Mouse (Mus musculus) gastrocnemius, postnatal 36 days (tissue): ENCODE results near the gene Dgat2. TPM values are rescaled to one million over a fixed set of nuclear protein-coding genes. Genes with fewer than 3 reads are reported as not detected.

Source experiments
- DNase-seq, 2 experiments: peaks; one replicate each; pipeline ENCODE4 v3.0.0; 2022
- intact Hi-C: fragments of 180-260 bp; cut with DNase I; formaldehyde crosslinking; loops from one replicate; pipeline ENCODE4 v1.15.1; 2025
- total RNA-seq, 2 experiments: library from RNA; stranded (reverse); gene quantifications; 2 replicates each; pipeline ENCODE4 v1.2.3; 2021

Dgat2 gene
- total RNA-seq, 2 experiments from 2014 or later: 44.6 to 70.1 TPM

DNA sequence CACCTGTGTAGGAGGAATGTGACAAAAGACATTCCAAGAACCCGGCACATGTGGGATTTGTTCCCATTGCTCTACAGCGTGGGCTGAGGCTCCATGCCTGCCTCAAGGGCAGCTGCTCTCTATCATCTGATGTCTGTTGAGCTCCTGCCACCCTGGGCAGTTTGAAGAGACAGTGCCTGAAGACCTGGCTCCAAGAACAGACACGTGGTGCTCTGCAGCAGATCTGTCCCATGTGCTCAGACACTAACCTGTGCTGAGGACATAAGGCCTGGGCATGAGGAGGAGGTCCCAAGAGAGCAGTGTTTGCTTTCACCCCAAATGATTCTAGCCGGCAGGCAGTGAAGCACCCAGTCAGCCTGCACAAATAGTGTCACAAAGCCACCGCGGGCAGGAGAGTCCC lies 13.8 kb downstream of the Dgat2 start:
- DNase-seq: no peak
- intact Hi-C loops: no loop called here

DNA sequence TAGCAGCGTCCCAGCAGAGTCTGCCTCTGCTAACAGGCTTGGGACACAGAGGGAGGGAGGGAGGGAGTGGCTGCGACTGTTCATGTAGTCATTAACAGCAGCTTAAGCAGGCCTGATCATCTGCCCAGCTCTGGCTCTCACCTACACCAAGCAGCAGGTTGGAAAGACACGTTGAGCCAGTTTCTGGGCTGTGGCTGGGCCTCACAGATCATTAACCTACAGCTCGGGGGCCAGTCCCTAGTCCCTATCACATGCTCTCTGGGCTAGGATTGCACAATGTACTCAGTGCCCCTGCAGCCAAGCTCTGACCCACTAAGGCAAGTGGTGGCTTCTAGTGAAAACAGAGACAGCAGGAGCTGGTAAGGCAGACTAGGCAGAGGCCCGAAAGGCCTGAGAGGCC lies 14.6 kb downstream of the Dgat2 start:
- no peak for DNase-seq
- intact Hi-C loops: no loop called here

DNA sequence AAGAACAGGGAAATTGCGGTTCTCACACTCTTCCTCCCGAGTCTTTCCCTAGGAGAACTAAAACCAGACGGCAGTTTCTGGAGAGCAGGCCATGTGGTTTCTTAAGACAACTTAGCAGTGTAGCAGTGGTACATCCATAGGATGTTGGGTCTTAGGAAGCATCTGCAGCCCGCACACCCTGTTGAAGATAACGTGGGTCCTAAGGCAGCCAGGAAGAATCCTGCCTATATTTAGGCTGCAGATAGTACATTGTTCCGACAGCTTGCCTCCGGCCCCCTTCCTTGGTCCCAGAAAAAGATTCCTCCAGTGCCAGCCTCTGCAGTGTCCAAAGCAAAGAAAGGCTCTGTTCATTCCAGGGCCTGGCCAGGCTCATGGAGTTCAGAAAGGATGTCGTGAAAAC lies 16.4 kb downstream of the Dgat2 start:
- intact Hi-C loops: no loop called here
- no peak for DNase-seq

DNA sequence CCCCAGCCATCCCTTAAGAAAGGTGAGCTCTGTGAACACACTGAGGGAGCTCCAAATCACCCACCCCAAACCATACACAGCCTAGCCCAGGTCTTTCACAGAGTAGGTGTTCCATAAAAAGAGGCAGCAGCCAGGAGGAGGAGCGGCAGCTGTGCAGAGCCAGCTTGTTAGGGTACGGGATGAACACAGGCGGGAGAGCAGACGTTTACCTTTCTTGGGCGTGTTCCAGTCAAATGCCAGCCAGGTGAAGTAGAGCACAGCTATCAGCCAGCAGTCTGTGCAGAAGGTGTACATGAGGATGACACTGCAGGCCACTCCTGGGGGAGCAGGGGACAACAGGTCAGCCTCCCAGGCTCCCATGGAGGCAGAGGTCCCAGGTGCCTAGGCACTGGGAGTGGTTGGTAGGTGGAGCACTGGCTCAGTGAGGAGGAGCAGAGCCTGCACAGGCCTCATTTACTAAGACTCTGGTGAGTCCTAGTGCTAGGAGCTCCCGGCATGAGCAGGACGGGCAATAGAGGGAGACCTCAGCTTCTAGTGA lies 17.6 kb downstream of the Dgat2 start:
- DNase-seq: no peak
- intact Hi-C loops: no loop called here

DNA sequence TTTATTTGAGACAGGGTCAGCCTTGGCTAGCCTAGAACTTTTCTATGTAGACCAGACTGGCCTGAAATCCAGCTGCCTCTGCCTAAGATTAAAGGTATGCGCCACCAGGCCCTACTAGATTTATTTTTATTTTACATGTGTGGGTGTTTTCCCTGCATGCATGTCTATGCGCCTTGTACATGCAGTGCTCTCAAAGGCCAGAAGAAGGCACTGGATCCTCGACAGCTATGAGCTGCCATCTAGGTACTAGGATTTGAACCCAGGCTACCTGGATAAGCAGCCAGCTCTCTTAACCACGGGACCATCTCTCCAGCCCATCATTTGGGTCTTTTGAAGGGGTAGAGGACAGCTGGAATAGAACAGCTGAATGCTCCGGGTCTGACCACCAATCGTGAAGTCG lies 20.1 kb downstream of the Dgat2 start:
- intact Hi-C loops: no loop called here
- no peak for DNase-seq

DNA sequence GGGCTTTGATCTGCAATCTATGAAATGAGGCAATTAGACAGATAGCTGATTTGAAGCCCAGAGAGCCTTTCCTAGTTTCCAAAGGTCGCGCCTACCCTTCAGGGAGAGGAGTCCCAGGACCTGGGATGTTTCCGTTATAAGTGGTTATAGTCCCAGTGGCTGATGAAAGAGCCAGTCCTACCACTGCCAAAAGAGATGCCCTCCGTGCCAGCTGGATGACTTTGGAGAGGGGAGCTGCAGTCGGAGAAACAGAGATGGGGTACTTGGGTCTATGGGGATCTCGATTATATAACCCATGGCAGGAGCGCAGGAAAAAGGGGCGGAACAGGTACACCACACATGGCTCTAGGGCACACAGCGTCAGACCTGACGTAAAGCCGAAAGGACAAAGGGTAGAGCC lies 20.6 kb downstream of the Dgat2 start:
- no peak for DNase-seq
- intact Hi-C loops: no loop called here

DNA sequence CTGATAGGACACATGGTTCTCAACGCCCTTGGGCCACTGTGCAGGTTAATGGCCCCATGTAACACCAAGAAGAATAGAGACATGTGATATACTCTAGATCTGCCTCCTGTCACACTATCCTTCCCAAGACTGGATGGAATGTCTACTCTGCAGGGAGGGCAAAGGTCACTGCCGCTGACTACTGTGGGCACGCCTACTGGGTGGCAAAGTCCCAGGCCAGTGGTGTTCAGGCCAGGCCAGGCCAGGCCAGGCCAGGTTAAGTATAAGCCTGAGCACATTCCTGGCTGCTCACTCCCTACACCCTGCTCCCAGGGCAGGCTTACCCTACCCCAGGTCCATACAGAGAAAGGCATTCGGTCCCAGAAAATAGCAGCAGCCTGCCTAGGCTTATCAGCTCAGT lies 21.0 kb downstream of the Dgat2 start:
- peak in 1 of 2 experiments; percentile 47 for DNase-seq
- intact Hi-C loops: no loop called here

DNA sequence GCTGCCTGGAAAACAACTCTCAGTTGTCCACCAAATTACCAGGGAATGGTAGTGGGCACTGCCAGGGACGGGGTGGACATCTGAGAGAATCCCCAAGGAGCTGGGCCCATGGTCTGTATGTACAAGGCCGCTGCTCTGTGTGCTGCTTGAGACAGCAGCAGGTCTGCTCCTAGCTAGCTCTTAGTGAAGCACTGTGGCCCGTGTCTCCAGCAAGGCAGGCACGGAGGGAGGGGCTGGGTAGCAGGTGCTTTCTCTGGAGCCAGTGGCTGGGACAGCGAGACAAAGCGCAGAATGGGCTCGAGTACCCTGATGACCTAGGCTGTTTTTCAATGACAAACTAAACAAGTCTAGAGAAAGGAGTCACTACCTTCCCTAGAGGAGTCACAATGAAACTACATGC lies 21.5 kb downstream of the Dgat2 start:
- DNase-seq: no peak
- intact Hi-C loops: no loop called here

DNA sequence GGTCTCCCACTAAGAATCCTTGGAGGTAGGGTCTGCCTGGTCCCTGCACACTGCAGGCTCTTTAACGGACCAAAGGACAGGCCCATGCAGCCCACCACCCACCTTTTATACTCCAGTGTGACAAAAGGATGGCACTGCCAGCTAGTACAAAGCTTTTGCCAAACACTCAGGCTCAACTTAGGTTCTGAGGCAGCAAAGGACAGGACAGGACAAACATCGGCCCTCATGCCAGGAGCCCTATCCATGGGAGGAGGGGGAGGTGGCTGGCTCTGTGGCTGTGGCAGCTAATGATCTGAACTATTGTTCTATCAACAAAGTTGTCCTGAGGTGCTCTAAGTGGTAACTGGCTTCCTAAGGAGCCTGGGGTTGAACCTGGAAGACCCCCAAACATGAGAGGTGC lies 23.1 kb downstream of the Dgat2 start:
- intact Hi-C loops: no loop called here
- DNase-seq: no peak

DNA sequence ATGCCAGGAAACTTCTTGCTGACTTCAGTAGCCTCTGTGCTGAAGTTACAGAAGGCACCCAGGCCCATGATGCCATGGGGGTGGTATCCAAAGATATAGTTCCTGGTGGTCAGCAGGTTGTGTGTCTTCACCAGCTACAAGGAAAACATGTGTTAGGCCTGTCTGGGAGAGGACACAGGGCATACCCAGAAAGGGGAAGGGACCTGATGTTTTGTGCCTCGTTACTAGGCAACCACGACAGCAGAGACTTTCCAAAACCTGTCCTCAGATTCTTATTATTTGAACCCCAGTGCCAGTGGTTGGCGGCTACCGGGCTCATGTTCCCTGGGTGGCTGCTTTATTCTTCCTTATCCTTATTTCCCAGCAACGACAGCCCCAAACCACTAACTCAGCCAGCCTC lies 23.6 kb downstream of the Dgat2 start:
- intact Hi-C loops: no loop called here
- DNase-seq: no peak

DNA sequence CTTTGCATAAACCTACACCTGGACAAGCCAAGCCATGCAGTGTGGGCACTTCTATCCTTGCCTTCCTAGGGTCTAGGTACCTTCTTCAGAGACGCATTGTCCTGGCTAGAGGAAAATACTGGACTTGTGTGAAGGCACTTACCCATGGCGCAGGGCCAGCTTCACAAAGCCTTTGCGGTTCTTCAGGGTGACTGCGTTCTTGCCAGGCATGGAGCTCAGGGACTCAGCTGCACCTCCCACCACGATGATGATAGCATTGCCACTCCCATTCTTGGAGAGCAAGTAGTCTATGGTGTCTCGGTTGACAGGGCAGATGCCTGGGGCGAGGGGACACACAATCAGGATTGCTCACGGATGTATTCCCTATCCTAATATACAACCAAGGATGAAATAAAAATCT lies 24.5 kb downstream of the Dgat2 start:
- intact Hi-C loops: no loop called here
- no peak for DNase-seq

DNA sequence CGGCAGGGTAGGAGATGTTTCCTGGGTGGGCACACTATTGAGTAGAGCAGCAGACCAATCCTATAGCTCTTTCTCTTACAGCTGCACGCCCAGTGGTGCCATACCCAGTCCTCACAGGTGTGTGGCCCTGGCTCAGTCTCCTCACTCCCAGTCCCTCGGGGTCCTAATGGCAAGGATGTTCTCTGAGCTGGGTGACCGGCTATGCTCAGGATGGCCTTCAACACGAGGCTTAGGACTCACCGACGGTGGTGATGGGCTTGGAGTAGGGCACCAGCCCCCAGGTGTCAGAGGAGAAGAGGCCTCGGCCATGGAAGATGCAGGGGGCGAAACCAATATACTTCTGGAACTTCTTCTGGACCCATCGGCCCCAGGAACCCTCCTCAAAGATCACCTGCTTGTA lies 25.8 kb downstream of the Dgat2 start:
- intact Hi-C loops: no loop called here
- no peak for DNase-seq

DNA sequence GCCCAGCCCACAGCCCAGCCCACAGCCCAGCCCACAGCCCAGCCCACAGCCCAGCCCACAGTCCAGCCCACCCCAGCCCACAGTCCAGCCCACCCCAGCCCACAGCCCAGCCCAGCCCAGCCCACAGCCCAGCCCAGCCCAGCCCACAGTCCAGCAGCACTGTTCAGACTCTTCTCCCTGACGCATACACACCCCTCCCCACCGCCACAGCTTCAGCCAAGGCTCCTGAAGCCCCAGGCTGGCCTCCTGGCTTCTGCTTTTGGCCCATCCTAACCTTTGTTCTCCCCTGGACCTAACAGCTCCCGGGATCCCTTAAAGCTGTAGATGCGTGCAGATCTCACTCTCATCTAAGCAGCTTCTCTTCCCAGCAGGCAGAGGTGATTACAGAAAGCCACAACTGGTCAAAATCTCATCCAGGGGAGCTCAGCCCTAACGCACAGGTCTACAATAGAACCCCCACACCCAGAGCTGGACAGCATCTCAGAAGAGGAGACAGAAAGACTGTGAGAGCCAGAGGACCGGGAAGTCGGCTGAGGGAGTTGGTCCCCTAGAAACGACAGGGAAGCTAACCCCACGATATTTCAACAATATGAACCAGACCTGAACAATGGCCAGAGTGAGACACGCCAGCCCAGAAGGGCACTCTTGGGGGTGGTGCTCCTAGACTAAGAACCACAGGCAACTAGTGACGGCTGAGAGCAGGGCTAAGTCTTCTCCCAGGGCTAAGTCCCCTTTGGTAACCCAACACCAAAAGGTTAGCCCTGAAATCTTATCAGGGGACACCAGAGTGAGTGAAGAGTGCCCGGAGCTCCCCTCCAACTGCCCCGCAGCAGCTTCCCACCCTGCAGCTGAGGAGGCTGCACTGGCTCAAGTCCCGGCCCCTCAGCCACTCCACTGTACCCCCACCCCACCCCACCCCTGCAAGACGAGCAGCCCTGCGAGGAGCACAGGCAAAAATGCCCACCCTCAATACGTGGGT lies 26.9 kb downstream of the Dgat2 start:
- DNase-seq: no peak
- intact Hi-C loops: no loop called here

DNA sequence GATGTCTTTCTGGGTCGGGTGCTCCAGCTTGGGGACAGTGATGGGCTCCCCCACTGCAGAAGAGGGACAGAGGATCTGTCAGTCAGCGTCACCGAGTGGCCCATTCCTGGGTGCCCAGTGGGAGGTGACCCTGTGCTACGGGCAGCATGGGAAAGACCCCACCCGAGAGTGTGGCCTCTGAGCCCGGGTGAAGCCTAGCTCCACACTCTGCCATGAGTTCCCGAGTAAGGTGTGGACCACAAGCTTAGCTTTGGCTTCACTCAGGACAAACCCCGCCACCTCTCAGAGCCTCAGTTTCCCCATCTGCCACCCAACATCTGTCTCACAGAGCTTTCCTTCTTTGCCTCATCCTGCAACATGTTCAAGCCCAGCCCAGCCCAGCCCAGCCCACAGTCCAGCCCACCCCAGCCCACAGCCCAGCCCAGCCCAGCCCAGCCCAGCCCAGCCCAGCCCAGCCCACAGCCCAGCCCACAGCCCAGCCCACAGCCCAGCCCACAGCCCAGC lies 27.8 kb downstream of the Dgat2 start:
- intact Hi-C loops: no loop called here

DNA sequence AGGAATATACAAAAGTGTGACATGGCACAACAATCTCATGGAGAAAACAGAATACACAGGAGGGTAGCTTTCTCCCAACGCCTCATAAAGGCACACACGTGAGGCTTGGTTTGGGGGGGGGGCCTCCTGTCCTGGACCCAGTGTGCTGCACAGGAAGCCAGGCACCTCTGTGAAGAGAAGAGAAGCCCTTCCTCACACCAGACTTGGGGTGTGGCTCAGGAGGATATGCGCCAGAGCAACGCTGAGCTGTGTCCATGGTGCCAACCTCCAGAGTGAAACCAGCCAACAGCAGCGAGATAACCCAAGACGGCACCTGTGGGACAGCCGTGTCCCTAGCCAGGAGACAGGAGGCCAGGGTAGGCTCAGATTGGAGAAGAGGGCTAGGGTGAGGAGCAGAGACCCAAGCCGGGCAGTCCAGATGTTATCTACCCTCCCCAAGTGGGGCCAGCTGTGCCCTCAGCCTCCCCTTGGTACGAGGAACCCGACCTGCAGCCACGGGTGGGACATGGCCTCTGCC lies 28.8 kb downstream of the Dgat2 start:
- DNase-seq: no peak
- intact Hi-C loops: no loop called here

More for the DNA sequence above, 27.8 kb downstream of the Dgat2 start:
- DNase-seq: no peak

DNA sequence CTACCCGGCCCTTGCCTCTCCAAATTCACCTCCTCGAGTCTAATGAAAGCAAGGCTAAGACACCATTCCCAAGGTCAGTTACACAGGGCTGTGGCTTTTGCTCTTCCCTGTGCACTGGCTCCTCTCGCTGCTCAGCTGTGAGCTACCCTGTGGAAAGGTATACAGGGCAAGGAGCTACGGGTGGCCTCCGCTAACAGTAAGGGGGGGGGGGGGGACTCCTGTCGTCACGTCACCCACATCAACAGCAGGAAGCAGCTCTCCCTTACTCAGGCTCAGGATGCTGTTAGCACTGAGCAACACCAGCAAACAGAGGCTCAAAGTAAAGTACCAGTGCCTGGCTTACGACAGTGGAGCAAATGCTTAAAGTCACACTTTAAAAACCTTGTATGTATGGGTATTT lies 29.8 kb downstream of the Dgat2 start:
- intact Hi-C loops: no loop called here

DNA sequence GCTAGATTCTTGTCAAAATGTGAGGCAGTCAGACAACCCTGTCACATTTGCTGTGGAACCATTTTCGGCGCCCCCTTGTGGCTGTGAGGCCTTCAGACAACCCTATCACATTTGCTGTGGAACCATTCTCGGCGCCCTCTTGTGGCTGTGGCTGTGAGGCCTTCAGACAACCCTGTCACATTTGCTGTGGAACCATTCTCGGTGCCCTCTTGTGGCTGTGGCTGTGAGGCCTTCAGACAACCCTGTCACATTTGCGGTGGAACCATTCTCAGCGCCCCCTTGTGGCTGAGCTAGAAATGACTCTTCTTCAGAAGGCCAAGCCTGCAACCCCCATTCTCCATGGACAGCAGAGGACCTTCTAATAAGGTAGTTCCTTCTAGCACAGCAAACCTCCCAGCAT lies 31.2 kb downstream of the Dgat2 start:
- intact Hi-C loops: loop anchor here (2.0 kb wide), 1 partner anchor 43 kb away; no protein-coding TSS in a partner anchor
- peak; percentile 90 to 95 for DNase-seq

More for the DNA sequence above, 29.8 kb downstream of the Dgat2 start:
- no peak for DNase-seq

DNA sequence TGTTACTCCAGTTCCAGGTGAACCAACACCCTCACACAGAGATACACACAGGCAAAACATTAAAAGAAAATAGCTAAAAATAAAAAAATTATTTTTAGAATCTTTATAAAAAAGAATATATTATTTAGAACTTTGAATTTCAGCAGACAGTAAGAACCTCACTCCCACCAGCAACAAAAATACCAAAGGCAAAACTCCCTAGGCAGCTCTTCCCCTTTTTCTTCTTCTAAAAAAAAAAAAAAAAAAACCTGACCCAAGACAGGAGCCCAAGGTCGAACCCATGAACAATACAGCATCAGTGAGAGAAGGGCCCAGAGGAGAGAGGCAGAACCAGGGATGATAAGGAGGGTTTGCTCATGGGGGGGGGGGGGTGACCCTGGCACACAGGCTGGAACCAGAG lies 33.5 kb downstream of the Dgat2 start:
- DNase-seq: no peak
- intact Hi-C loops: no loop called here

DNA sequence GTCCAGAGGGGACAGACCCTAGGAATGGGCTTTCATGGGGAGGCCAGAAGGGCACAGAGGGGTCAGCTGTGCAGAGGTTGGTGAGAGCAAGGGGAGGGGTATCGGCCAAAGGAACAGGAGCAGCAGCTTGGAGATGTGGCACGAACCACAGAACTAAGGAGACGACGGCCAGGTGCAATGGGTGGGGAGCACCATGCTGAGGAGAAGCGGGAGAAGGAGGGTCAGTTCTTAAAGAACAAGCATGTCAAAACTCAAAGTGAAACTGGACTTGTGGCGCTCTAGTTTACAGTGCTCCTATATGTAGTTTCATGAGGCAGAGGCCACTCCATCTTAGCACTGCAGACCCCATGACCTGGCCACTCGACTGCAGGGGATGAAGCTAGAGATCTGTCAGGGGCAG lies 35.0 kb downstream of the Dgat2 start:
- intact Hi-C loops: no loop called here
- no peak for DNase-seq

DNA sequence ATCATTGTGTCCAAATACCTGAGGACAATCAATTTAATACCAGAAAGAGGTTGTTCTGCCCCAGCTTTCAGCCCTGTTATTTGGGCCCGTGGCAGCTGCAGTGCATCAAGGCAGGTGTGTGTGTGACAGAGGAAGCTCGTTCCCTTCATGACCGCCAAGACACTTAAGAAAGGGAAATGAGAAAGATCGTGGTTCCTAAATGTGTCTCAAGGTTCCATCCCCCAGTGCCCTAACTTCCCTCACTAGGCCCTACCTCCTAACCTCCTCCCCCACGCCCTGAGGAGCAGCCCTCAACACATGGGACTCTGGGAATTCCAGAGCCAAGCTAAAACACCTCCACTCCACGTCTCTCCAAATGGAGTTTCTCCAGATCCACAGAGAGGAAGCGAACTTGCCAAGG lies 35.6 kb downstream of the Dgat2 start:
- intact Hi-C loops: no loop called here
- DNase-seq: no peak

DNA sequence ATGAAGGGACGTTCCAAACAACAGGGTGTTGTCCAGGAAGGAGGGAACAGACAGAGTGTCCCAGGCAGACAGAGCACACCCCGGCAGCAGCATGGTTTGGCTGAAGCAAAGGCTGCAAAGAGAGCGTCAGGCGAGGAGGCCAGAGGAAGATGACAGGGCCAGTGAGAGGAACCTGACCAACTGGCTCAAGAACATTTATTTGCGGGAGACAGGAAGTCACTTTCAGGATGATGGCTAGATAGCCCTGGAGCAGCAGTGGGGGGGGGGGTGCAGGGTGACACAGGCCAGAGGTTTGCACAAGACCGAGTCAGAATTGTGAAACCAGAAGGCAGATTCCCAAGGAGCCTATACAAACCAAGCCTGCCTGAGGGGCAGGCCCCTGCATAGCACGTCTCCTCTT lies 36.5 kb downstream of the Dgat2 start:
- no peak for DNase-seq
- intact Hi-C loops: no loop called here

DNA sequence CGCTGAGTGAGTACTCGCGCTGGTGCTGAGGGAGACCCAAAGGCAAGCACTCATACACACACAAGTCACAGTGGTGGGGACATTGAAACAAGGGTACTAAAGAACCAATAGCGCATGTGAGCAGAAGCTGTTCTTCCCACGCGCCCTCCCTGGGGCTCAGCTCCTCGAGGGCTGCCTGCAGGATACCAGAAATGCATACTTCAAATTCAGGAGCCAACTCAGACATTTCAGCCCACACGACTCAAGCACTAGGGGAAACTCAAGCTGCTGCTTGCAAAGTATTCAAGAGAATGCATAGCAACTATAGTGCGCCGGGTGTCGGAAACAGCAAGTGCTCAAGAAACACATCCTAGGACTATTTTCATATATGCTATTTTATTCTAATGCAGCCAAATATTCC lies 37.9 kb downstream of the Dgat2 start:
- intact Hi-C loops: no loop called here
- no peak for DNase-seq
